Mouse (Mus musculus) hindbrain, postnatal 0 days (tissue): ENCODE results near the gene Nupl2. TPM values are rescaled to one million over a fixed set of nuclear protein-coding genes. Genes with fewer than 3 reads are reported as not detected.

Experiments used
- ATAC-seq: fragments of 200-750 bp; cut with Nextera tagmentation; 2 replicates; pipeline ENCODE4 v1.8.0; 2017; ENCODE audit warnings: mild to moderate bottlenecking, moderate TSS enrichment, moderate library complexity
- DNase-seq: peaks from one replicate; pipeline ENCODE4 v3.0.0-alpha.2; 2015; ENCODE audit warnings: low spot score
- H3K27ac ChIP-seq: fragments of 300-500 bp; sonication (generic); 2 replicates; pipeline ENCODE4 v1.5.1; 2014; ENCODE audit warnings: mild to moderate bottlenecking
- H3K27me3 ChIP-seq: fragments of 300-500 bp; sonication (generic); 2 replicates; pipeline ENCODE4 v1.6.1; 2014; ENCODE audit warnings: low read length, mixed read lengths; ENCODE audit not compliant: insufficient read depth
- H3K36me3 ChIP-seq: fragments of 300-500 bp; sonication (generic); 2 replicates; pipeline ENCODE4 v1.6.1; 2014; ENCODE audit warnings: low read length, mixed read lengths; ENCODE audit not compliant: insufficient read depth
- H3K4me1 ChIP-seq: fragments of 300-500 bp; sonication (generic); 2 replicates; pipeline ENCODE4 v1.6.1; 2014; ENCODE audit warnings: antibody characterized with exemption, low read length, mixed read lengths; ENCODE audit not compliant: insufficient read depth
- H3K4me2 ChIP-seq: fragments of 300-500 bp; sonication (generic); 2 replicates; pipeline ENCODE4 v1.6.1; 2014; ENCODE audit warnings: low read depth, mild to moderate bottlenecking, low read length, moderate library complexity, mixed read lengths
- H3K4me3 ChIP-seq: fragments of 300-500 bp; sonication (generic); 2 replicates; pipeline ENCODE4 v1.5.1; 2014; ENCODE audit warnings: low read length
- H3K9ac ChIP-seq: fragments of 300-500 bp; sonication (generic); replicated peaks from 2 replicates; pipeline ENCODE4 v1.6.1; 2014; ENCODE audit warnings: mild to moderate bottlenecking, low read length, moderate library complexity, mixed read lengths
- H3K9me3 ChIP-seq: fragments of 300-500 bp; sonication (generic); 2 replicates; pipeline ENCODE4 v1.6.1; 2016; ENCODE audit warnings: low read length, mixed read lengths
- CTCF ChIP-seq: IDR thresholded peaks from 2 replicates; pipeline ENCODE4 v1.5.1; 2016; ENCODE audit warnings: antibody characterized with exemption, control low read depth, low read depth
- WGBS: fragments of 180-500 bp; shearing (Covaris S2); extraction: QIAGEN DNeasy Blood & Tissue Kit; methylation state at CpG from one replicate; pipeline ENCODE4 v1.1.7; 2014; 5-methylcytosine and 5-hydroxymethylcytosine counted together
- polyA plus RNA-seq: library from polyadenylated mRNA; unstranded; fragments of >200 nt; fragmentation: Nextera tagmentation; extraction: Ambion mirVana; gene quantifications from 2 replicates; pipeline ENCODE4 v1.2.1, GENCODE M21; 2015
- total RNA-seq: library from RNA; depleted of rRNA; stranded (reverse); fragments of >200 nt; gene quantifications from 2 replicates; pipeline ENCODE4 v1.2.3, GENCODE M21; 2014

The Nupl2 gene
- total and polyA plus RNA-seq, 2 experiments from 2014 or later, result 8.0 to 12.9 TPM

- no peaks in the 10 kb centered on the region for H3K27me3 ChIP-seq
- no peak overlapping the region for H3K4me2 ChIP-seq
- no peak overlapping the region for H3K9ac ChIP-seq
- WGBS, result 95% methylated on average over 9 of the region's 9 CpGs
- DNase-seq, result no peak
- H3K4me3 ChIP-seq, result no peak overlapping the region
- no peak for ATAC-seq
- TF ChIP-seq CTCF, result no peak
- no peaks in the 10 kb centered on the region for H3K9me3 ChIP-seq
- H3K4me1 ChIP-seq, result no peaks in the 10 kb centered on the region
- no peak overlapping the region for H3K27ac ChIP-seq
- peaks cover 41% of the 10 kb centered on the region for H3K36me3 ChIP-seq
Measured at GRCm38 (mm10) chr5:24182296-24182734, 17.6 kb downstream of the Nupl2 start.

- TF ChIP-seq CTCF, result no peak
- 94% methylated on average over 6 of the region's 6 CpGs for WGBS
- Histone ChIP-seq H3K27ac (no peak overlapping the region), H3K9ac (no peak overlapping the region), H3K9me3 (no peaks in the 10 kb centered on the region), H3K4me2 (no peak overlapping the region), H3K27me3 (no peaks in the 10 kb centered on the region), H3K4me1 (no peaks in the 10 kb centered on the region), H3K4me3 (no peak overlapping the region), H3K36me3 (peaks cover 33% of the 10 kb centered on the region)
- ATAC-seq (no peak), DNase-seq (no peak)
Measured at GRCm38 (mm10) chr5:24183096-24183495, 18.3 kb downstream of the Nupl2 start.

- no peaks in the 10 kb centered on the region for H3K4me1 ChIP-seq
- no peak overlapping the region for H3K4me2 ChIP-seq
- no peak for TF ChIP-seq CTCF
- no peak overlapping the region for H3K9ac ChIP-seq
- WGBS, result 93% methylated on average over 5 of the region's 5 CpGs
- H3K36me3 ChIP-seq, result peaks cover 31% of the 10 kb centered on the region
- H3K27ac ChIP-seq, result no peak overlapping the region
- no peak for DNase-seq
- H3K9me3 ChIP-seq, result no peaks in the 10 kb centered on the region
- ATAC-seq, result no peak
- H3K27me3 ChIP-seq, result no peaks in the 10 kb centered on the region
- no peak overlapping the region for H3K4me3 ChIP-seq
Measured at GRCm38 (mm10) chr5:24184011-24184410, 19.2 kb downstream of the Nupl2 start.

GRCm38 (mm10) chr5:24188476-24188875 is 23.7 kb downstream of the Nupl2 start:
- H3K9ac ChIP-seq, result no peak overlapping the region
- H3K4me1 ChIP-seq, result no peaks in the 10 kb centered on the region
- no peak overlapping the region for H3K27ac ChIP-seq
- no peak overlapping the region for H3K4me3 ChIP-seq
- WGBS, result 85% methylated on average over 4 of the region's 4 CpGs
- ATAC-seq (no peak), DNase-seq (no peak)
- TF ChIP-seq CTCF, result no peak
- H3K4me2 ChIP-seq, result no peak overlapping the region
- peaks cover 7% of the 10 kb centered on the region; the same call in 1 of the 2 replicates for H3K36me3 ChIP-seq
- no peaks in the 10 kb centered on the region for H3K27me3 ChIP-seq
- no peaks in the 10 kb centered on the region for H3K9me3 ChIP-seq

GRCm38 (mm10) chr5:24191821-24192220 is 27.1 kb downstream of the Nupl2 start:
- 87% methylated on average over 2 of the region's 2 CpGs for WGBS
- Histone ChIP-seq H3K4me2 (no peak overlapping the region), H3K9ac (no peak overlapping the region), H3K4me1 (no peaks in the 10 kb centered on the region), H3K27ac (no peak overlapping the region), H3K27me3 (no peaks in the 10 kb centered on the region), H3K36me3 (no peaks in the 10 kb centered on the region), H3K4me3 (no peak overlapping the region), H3K9me3 (no peaks in the 10 kb centered on the region)
- ATAC-seq, result no peak
- no peak for DNase-seq
- TF ChIP-seq CTCF, result no peak

GRCm38 (mm10) chr5:24201006-24201405 is 36.2 kb downstream of the Nupl2 start:
- no peak for DNase-seq

GRCm38 (mm10) chr5:24202492-24202891 is 37.7 kb downstream of the Nupl2 start:
- Histone ChIP-seq H3K27ac (no peak overlapping the region), H3K9me3 (no peaks in the 10 kb centered on the region), H3K4me3 (no peak overlapping the region), H3K36me3 (no peaks in the 10 kb centered on the region), H3K27me3 (no peaks in the 10 kb centered on the region), H3K9ac (no peak overlapping the region), H3K4me1 (no peaks in the 10 kb centered on the region), H3K4me2 (no peak overlapping the region)
- peak; percentile 79 for ATAC-seq
- WGBS, result 65% methylated on average over 5 of the region's 5 CpGs
- DNase-seq, result peak; percentile 48
- TF ChIP-seq CTCF, result no peak

More at GRCm38 (mm10) chr5:24201006-24201405, 36.2 kb downstream of the Nupl2 start:
- no peak overlapping the region for H3K9ac ChIP-seq
- H3K4me1 ChIP-seq, result no peaks in the 10 kb centered on the region
- no peak overlapping the region for H3K4me2 ChIP-seq
- H3K27me3 ChIP-seq, result no peaks in the 10 kb centered on the region
- TF ChIP-seq CTCF, result no peak
- H3K36me3 ChIP-seq, result no peaks in the 10 kb centered on the region
- H3K27ac ChIP-seq, result no peak overlapping the region
- no peak overlapping the region for H3K4me3 ChIP-seq
- WGBS, result 81% methylated on average over 4 of the region's 4 CpGs
- no peak for ATAC-seq
- no peaks in the 10 kb centered on the region for H3K9me3 ChIP-seq
